Mouse (Mus musculus): ENCODE measurements around the gene Elobl.

GRCm38 (mm10) chr11:88996427-88996826 lies 29.7 kb upstream of the Elobl start:
- TF ChIP-seq CTCF (IDR thresholded peaks at IDR 0.05; ENCODE audit: low read depth, low read length): no peak
- no peak for TF ChIP-seq TAL1 (conservative IDR thresholded peaks at IDR 0.05; ENCODE audit: low read depth, low read length)
- TF ChIP-seq GATA1 (IDR thresholded peaks at IDR 0.05; ENCODE audit: borderline replicate concordance, low read length): no peak
